Mouse (Mus musculus) embryo, embryonic 10 days (tissue): Measurements from ENCODE around the gene Inpp5a.

ENCODE experiments used
- DNase-seq: peaks from one replicate; pipeline ENCODE4 v3.0.0-alpha.2; 2015; ENCODE audit warnings: low spot score

The Inpp5a gene

DNA sequence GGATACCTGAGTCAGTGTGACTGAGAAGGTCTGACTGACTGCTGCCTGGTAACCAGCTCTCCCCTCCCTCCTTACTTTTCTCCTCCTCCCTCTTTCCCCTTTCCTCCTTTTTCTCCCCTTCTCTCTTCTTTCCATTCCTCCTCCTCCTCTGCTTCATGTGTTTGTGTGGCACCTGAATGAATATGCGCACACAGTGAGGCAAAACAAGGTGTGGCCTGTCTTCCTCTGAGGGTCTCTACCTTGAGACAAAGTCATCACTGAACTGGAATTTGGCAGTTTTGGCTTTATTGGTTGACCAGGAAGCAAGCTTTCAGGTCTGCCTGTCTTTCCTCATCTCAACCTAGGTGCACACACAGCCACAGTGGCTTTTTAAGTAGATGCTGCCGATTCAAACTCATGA, 147.9 kb downstream of the Inpp5a start:
- no peak for DNase-seq

GRCm38 (mm10) chr7:139537831-139538230, 148.9 kb downstream of the Inpp5a start:
- no peak for DNase-seq

- DNase-seq: no peak
Observed at GRCm38 (mm10) chr7:139538541-139538940, 149.6 kb downstream of the Inpp5a start.

DNA sequence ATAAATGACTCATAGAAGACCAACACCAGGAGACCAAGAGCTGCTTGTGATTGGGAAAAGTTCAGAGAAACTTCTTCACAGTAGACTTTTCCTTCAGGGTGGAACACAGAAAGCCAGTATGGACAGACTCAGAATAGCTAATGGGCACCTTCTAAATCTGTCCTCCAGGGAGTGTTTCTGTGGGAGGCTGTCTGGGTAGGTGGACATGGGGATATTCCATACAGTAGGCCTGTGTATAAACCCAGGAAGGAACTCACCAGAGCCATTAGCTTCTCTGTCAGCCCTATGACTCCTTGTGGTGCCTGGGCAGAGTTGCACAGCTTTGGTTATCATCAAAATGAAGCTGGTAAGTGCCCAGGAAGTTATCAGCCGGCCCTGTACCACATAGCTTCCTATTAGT, 151.7 kb downstream of the Inpp5a start:
- no peak for DNase-seq

DNA sequence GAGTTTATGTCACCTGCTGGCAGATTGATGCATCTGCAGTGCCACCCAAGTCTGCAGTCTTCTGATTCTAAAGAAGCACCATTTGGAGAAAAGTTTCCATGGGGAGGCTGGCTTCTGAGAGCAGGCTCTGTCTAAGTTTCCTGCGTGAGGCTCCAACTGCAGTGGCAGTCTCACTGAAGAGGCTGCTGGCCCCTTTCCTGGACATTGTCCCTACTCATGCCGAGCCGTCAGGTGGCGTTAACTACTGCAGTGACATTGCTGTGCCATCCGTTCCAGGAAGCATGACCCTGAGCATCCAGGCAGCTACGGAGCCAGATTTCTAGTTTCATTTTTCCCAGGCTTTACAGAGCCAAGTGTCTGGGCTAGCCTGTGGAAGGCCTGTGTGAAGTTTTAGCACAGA, 152.5 kb downstream of the Inpp5a start:
- no peak for DNase-seq

- DNase-seq: no peak
Observed at GRCm38 (mm10) chr7:139544706-139545625, 156.1 kb downstream of the Inpp5a start.

DNA sequence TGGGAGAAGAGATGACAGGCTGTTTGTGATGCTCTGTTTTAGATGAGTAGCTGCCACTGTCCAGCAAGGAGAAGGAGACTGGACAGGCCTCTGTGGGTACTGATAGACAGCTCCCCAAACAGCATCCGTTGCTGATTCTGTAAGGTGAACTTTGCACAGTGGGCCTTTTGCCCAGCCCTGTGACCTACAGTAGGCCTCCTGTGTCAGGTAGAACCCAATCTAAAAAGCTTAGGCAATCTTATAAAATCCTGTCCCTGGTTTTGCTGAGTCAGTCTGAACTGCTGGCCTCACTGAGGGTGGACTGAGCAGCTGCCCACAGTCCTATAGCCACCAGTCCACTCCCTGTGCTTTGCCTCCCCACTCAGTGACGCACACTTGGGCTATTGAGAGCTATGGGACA, 158.4 kb downstream of the Inpp5a start:
- DNase-seq: no peak

- no peak for DNase-seq
Observed at GRCm38 (mm10) chr7:139550086-139550783, 161.3 kb downstream of the Inpp5a start.

DNA sequence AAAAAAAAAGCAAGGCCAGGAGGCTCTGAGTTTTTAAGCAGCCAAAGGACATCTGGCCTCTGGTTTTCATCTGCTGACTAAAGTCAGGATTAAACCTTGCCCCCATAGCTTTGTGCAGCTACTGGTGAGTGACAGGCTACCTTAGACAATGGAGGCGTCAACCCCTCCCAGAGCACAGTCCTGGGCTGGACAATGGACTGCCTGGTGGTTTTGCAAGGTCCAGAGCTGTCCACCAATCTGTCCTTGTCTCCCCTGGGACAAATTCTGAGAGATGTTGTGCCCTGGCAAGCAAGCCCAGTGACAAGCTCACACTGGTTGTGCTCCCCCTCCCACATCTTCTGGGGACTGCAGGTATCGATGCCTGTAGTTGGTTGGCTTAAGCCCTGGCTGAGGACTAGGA, 162.6 kb downstream of the Inpp5a start:
- peak; percentile 50 for DNase-seq

- no peak for DNase-seq
Observed at GRCm38 (mm10) chr7:139556331-139556730, 167.4 kb downstream of the Inpp5a start.

DNA sequence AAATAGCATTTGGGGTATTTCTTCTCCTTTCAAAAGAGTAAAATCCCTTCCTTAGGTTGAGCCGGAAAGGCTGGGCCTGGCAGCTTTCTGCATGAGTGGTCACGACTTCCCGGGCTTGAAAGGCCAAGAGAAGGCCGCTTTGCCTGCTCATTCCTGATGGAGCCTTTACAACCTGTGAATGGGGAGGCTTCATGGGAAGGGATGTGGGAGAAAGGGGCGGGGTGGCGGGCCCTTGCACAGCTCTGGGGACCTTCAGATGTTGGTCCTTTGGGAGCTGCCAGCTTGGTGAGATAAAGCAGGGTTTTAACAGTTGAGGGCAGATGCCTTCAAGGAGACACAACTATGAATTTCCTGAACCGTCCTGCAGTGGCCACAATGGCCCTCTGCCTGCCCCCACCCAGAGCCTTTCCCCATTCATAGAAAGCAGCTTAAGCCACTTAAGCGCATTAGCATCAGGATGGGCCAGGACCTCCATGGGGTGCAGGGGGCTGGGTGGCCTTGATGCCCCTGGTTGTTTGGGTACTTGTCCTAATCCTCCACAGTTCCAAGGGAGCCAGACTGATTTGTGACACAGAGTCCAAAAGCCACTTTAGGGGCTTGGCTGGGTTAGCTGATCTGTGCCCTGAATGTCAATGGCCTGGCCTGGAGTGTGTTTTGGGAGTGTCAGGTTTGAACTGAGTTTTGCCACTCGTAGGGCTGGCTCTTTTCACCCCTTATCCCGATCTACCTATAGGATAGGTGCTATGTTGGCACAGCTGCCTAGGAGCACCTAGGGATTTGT, 168.0 kb downstream of the Inpp5a start:
- peak; percentile 41 for DNase-seq

DNA sequence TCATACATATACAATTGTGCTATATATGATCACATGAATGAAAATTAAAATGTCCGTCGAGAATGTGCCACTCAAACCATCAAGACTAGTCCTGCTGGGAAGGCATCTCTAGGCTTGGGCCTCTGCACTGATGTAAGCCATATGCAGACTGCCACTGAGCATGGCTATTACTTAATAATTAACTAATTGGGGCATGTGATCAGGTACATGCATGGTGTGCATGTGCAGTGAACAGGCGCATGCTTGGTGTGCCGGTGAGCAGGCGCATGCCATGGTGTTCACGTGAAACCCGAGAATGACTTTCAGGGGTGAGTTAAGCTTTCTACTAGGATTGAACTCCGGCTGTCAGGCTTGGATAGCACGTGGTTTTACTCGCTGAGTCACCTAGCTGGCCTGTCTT, 170.8 kb downstream of the Inpp5a start:
- DNase-seq: no peak

GRCm38 (mm10) chr7:139563425-139563824, 174.5 kb downstream of the Inpp5a start:
- no peak for DNase-seq

DNA sequence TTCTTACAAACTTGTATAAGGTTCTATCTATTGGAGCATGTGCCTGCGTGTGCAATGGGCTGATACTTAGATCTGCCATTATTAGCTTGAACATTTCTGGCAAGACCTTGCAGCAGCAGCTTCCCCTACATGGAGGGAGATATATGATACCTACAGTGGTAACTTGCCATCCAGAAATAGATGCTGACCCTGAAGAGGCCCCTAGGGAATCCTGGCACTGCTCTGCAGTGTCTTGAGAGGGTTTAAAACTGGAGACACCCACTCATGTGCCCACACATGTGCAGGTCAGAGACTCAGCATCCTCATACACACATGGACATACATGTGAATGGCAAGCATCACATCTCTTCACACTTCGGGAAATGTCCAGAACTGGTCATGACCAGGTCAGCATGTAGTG, 175.3 kb downstream of the Inpp5a start:
- no peak for DNase-seq

DNA sequence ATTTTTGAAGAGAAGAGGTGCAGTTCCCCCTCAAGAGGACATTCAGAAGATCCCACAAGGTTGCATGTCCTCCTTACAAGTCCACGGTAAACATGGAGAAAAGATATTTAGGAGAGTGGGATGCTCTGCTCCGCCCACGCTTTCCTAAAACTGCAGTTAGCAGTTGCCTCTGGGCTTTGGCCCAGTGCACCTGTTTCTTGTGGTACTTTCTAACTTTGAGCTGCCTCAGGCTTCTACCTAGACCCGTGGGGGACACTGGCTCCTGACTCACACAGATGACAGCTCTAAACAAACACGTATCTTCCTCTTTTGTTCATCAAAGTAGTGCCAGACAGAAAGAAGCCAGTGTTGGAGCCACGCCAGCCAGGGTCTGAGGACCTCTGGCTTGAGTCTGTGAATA, 177.1 kb downstream of the Inpp5a start:
- no peak for DNase-seq

DNA sequence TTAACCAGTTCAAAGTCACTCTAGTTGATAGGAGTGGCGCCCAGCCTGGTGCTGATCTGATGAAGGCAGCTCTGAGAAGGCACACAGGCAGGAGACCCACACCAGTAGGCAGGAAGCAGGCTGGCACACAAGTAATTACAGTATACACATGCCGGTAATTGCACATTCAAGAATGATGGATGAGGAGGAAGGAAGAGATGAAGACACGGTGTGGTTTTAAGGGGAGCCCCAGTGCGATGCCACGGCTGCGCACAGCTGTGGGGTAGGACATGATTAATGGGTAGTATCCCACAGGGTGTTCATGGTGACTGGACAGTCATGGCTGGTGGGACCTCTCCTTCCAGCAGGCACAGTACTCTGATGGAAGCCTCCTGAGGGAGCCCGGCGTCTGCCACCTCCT, 177.6 kb downstream of the Inpp5a start:
- DNase-seq: no peak

- DNase-seq: no peak
Observed at GRCm38 (mm10) chr7:139570788-139571187, 181.9 kb downstream of the Inpp5a start.

GRCm38 (mm10) chr7:139572665-139573064, 183.8 kb downstream of the Inpp5a start:
- no peak for DNase-seq

DNA sequence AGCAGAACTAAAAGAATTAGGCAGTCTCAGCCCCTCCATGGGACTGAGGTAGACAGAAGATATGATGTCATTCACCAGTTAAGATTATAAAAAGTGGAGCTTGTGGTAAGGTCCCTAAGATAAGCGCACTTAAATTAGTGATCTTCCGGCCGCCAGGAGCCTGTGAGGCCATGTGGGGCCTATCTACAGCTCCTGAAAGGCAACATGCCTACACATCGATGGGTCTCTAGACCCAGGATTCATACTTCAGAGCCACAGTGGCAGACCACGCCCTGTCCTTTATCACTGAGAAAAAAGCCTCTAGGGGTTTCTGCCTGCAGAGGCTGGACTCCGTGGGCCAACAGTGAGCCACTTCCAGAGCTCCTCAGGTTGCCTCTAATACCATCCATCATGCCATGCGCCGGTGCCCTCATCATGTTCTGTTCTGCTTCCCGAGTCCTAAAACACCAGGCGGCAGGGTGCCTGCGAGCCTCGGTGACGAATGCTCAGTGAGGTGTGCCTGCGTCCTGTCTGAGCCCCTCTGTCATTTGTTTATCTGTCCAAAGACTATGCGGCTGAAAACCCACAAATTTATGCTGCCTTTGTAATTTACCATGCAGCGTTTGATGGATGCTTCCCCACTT, 187.3 kb downstream of the Inpp5a start:
- no peak for DNase-seq

- no peak for DNase-seq
Observed at GRCm38 (mm10) chr7:139579261-139579905, 190.5 kb downstream of the Inpp5a start.
